Mouse (Mus musculus) monocyte, adult 2 months (primary cell): Measurements from ENCODE around the gene Gm20388.
A peak's percentile ranks its signal among the peaks of the same experiment; 100 is the strongest.

ENCODE experiments used
- DNase-seq, 2 experiments: peaks; one replicate each; pipeline ENCODE4 v3.0.0; 2022; ENCODE audit warnings: low spot score in 2 of 2, low read depth in 1 of 2

Gm20388 gene

DNA sequence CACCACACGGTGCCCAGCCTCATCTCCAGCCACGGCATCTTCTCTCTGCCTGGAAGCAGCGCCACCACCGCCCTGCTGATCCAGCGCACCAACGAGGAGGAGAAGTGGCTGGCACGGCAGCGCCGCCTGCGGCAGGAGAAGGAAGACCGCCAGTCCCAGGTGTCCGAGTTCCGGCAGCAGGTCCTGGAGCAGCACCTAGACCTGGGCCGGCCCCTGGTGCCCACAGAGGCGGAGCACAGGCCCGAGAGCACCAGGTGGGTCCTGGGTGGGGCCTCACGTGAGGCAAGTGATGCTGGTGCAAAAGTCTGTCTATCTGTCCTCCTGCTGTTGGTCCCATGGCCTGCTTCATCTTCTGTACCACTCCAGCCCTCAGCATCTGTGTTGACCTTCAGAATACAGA lies 658.5 kb downstream of the Gm20388 start:
- DNase-seq, result no peak

- peak in 1 of 2 experiments; percentile 63 for DNase-seq
Observed at GRCm38 (mm10) chr8:120569939-120570715, 659.5 kb downstream of the Gm20388 start.

DNA sequence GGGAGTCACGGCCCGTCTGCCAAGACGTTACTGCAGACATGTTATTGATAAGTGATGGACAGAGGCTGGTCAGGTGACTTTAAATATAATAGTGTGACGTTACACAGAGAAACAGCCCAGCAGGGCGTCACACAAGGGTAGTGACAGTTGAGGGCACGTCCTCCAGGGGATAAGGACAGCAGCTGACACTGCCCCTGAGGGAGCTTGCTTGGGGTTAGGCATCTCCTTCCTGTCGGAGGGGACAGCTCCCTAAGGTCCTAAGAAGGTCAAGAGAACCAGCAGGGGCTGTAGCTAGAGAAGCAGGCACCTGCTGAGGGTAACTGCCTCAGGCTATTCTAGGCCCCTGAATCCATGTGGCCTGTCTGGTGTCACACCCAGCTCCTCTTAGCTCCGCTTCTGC lies 660.9 kb downstream of the Gm20388 start:
- DNase-seq, result no peak

GRCm38 (mm10) chr8:120572534-120572933 lies 661.9 kb downstream of the Gm20388 start:
- DNase-seq, result peak in 1 of 2 experiments; percentile 35

GRCm38 (mm10) chr8:120573866-120574265 lies 663.2 kb downstream of the Gm20388 start:
- no peak for DNase-seq

GRCm38 (mm10) chr8:120574941-120575340 lies 664.3 kb downstream of the Gm20388 start:
- no peak for DNase-seq

- DNase-seq, result no peak
Observed at GRCm38 (mm10) chr8:120575801-120576200, 665.2 kb downstream of the Gm20388 start.

- no peak for DNase-seq
Observed at GRCm38 (mm10) chr8:120577821-120578220, 667.2 kb downstream of the Gm20388 start.

DNA sequence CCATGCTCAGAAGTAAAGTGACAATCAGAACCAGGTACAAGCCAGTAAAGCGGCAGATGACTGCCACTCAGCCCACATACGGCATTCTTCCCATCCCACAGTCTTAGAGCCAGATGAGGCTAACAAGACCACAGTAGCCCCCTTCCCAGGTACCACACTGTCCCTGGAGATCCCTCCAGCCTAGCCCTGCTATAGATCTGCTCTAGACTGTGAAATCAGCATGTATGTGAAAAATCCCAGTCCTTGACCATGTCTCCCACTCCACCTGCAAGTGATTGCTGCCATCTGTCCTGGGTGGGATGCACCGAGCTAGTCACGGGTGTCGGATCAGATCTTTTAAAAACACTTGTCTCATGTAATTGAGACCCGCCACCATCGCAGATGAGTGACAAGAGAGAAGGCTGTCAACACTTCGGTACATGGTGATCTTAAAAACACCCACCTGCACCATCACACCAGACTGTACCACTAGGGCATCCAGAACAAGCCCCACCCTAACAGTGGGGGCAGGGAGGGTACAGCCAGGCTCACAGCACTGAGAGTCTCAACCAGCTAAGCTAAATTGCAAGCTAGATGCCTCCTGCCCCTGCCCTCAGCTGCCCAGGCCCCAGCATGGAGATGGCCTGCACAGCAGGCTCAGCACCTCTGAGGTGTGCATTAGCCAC lies 669.8 kb downstream of the Gm20388 start:
- no peak for DNase-seq

- DNase-seq, result no peak
Observed at GRCm38 (mm10) chr8:120581329-120581728, 670.7 kb downstream of the Gm20388 start.

- DNase-seq, result no peak
Observed at GRCm38 (mm10) chr8:120581811-120582210, 671.2 kb downstream of the Gm20388 start.

DNA sequence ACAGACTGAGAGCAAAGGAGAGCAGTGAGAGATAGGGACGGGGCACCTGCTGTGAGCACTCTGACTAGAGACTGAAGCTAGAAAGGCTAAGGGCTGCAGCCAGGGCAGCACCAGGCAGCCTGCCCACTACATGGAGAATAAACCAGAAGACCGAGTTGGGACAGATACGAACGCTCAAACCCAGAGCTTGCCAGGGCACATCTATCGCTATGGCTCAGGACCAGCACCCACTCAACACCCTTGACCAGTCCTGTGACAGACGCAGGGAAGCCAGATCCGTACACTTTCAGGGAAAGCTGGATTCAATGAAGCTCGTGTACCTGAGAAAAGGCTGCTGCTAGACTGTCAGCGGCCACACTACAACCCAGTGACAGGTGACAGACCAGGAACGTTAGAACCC lies 674.9 kb downstream of the Gm20388 start:
- DNase-seq, result no peak

GRCm38 (mm10) chr8:120588908-120589771 lies 678.5 kb downstream of the Gm20388 start, which contains the start of gene Gins2:
Gins2 (minus strand) TSS chr8:120589304.
- DNase-seq, result peak; percentile 99

- no peak for DNase-seq
Observed at GRCm38 (mm10) chr8:120589921-120590320, 679.3 kb downstream of the Gm20388 start.

- no peak for DNase-seq
Observed at GRCm38 (mm10) chr8:120591587-120592292, 681.1 kb downstream of the Gm20388 start.

DNA sequence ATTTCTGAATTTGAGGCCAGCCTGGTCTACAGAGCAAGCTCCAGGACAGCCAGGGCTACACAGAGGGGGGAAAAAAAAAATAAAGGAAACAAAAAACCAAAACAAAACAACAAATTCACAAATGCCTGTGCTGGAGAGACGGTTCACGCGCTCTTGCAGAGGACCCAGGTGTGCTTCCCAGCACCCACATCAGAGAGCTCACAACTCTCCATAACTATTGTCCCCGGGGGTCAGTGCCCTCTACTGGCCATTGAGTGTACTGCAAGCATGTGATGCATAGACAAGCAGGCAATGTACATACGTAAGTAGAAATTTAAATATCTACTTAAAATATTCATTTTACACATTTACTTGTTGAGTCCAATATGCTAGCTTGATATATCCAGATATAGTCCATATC lies 683.9 kb downstream of the Gm20388 start:
- no peak for DNase-seq

GRCm38 (mm10) chr8:120595963-120596362 lies 685.3 kb downstream of the Gm20388 start:
- DNase-seq, result peak in 1 of 2 experiments; percentile 22

DNA sequence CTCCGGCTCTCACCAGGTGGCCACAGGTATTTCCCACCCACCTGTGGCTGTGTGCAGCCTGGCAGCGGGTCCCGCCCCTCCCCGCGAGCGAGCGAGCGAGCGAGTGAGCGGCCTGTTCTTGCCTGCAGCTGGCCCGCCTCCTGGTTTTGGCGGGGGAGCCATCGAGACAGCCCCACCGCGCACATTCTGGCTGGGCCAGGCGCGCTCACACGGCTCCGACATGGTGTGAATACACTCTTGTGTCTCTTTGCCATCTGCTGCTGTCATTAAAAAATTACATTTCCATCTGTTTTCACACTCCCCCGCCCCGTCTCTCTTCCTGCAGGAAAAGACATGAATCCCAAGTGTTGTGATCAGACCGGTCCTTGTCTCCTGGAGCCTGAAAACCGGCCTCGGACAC lies 687.9 kb downstream of the Gm20388 start:
- DNase-seq, result no peak

DNA sequence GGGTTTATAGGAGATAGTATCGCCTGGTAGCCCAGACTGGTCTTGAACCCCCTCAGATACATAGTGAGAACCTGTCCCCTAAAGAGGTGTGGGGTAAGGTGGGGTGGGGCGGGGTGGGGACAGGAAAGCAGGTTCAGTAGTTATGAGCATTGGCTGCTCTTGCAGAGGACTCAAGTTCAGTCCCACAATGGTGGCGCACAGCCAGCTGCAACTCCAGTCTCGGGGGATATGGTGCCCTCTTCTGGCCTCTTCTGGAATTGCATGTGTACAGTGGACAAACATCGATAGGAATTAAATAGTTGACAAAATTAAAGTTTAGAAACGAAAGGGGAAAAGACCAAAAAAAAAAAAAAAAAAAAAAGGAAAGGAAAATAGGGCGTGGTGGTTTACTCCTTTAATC lies 688.9 kb downstream of the Gm20388 start:
- peak in 1 of 2 experiments; percentile 67 for DNase-seq

- no peak for DNase-seq
Observed at GRCm38 (mm10) chr8:120602672-120603071, 692.0 kb downstream of the Gm20388 start.

GRCm38 (mm10) chr8:120607460-120607859 lies 696.8 kb downstream of the Gm20388 start:
- DNase-seq, result no peak
